Mouse (Mus musculus) forebrain, embryonic 11.5 days (tissue): ENCODE results near the gene Nob1. TPM values are rescaled to one million over a fixed set of nuclear protein-coding genes. Genes with fewer than 3 reads are reported as not detected.

Source experiments
- ATAC-seq: fragments of 200-750 bp; cut with Nextera tagmentation; replicated peaks from 2 replicates; pipeline ENCODE4 v1.8.0; 2017; ENCODE audit warnings: moderate TSS enrichment; ENCODE audit not compliant: low FRiP score
- DNase-seq: peaks from one replicate; pipeline ENCODE4 v3.0.0-alpha.2; 2017; ENCODE audit warnings: low spot score
- H3K27ac ChIP-seq: fragments of 300-500 bp; sonication (generic); 2 replicates; pipeline ENCODE4 v1.5.1; 2014; ENCODE audit warnings: low read depth, low read length
- H3K27me3 ChIP-seq: fragments of 300-500 bp; sonication (generic); 2 replicates; pipeline ENCODE4 v1.6.1; 2014; ENCODE audit warnings: mild to moderate bottlenecking, low read length, mixed read lengths; ENCODE audit not compliant: control insufficient read depth, insufficient read depth
- H3K36me3 ChIP-seq: fragments of 300-500 bp; sonication (generic); 2 replicates; pipeline ENCODE4 v1.6.1; 2014; ENCODE audit warnings: mild to moderate bottlenecking, low read length, moderate library complexity, mixed read lengths; ENCODE audit not compliant: control insufficient read depth, insufficient read depth
- H3K4me1 ChIP-seq: fragments of 300-500 bp; sonication (generic); replicated peaks from 2 replicates; pipeline ENCODE4 v1.6.1; 2014; ENCODE audit warnings: low read length, mixed read lengths; ENCODE audit not compliant: control insufficient read depth, insufficient read depth
- H3K4me2 ChIP-seq: fragments of 300-500 bp; sonication (generic); 2 replicates; pipeline ENCODE4 v1.6.1; 2014; ENCODE audit warnings: low read depth, mild to moderate bottlenecking, low read length, moderate library complexity, mixed read lengths; ENCODE audit not compliant: severe bottlenecking
- H3K4me3 ChIP-seq: fragments of 300-500 bp; sonication (generic); 2 replicates; pipeline ENCODE4 v1.5.1; 2014; ENCODE audit warnings: low read depth, low read length
- H3K9ac ChIP-seq: fragments of 300-500 bp; sonication (generic); 2 replicates; pipeline ENCODE4 v1.6.1; 2014; ENCODE audit warnings: low read length
- H3K9me3 ChIP-seq: fragments of 300-500 bp; sonication (generic); 2 replicates; pipeline ENCODE4 v1.6.1; 2016; ENCODE audit warnings: low read length, mixed read lengths; ENCODE audit not compliant: control insufficient read depth
- WGBS: fragments of 180-500 bp; shearing (Covaris S2); extraction: QIAGEN DNeasy Blood & Tissue Kit; methylation state at CpG from one replicate; pipeline ENCODE4 v1.1.7; 2014; 5-methylcytosine and 5-hydroxymethylcytosine counted together
- polyA plus RNA-seq: library from polyadenylated mRNA; unstranded; fragments of >200 nt; fragmentation: Nextera tagmentation; extraction: Ambion mirVana; gene quantifications from 2 replicates; pipeline ENCODE4 v1.2.1, GENCODE M21; 2014

The Nob1 gene
- 81.5 and 88.7 TPM in 2 replicates for polyA plus RNA-seq

GRCm38 (mm10) chr8:107424597-107425229 lies at the start of gene Nob1:
TSS of gene Nob1 (minus strand) at chr8:107425051.
- Histone ChIP-seq H3K4me3 (peak within 1 kb of the TSS; percentile 87), H3K36me3 (peaks cover 4% of the 10 kb centered on the region; the same call in 1 of the 2 replicates), H3K9me3 (no peaks in the 10 kb centered on the region), H3K27me3 (no peaks in the 10 kb centered on the region), H3K4me2 (peak within 1 kb of the TSS; percentile 56), H3K4me1 (peaks cover 6% of the 10 kb centered on the region; the same call in 1 of the 2 replicates), H3K9ac (peak within 1 kb of the TSS; percentile 92), H3K27ac (peak within 1 kb of the TSS; percentile 25; the same call in 1 of the 2 replicates)
- DNase-seq: peak; percentile 99
- peak; percentile 98 for ATAC-seq
- WGBS: under 1% methylated on average over 50 of the region's 50 CpGs

GRCm38 (mm10) chr8:107473369-107473768 lies 48.5 kb upstream of the Nob1 start:
- ATAC-seq (no peak), DNase-seq (no peak)
- Histone ChIP-seq H3K9me3 (no peaks in the 10 kb centered on the region), H3K9ac (no peak overlapping the region), H3K4me1 (no peaks in the 10 kb centered on the region), H3K4me3 (no peak overlapping the region), H3K36me3 (no peaks in the 10 kb centered on the region), H3K4me2 (no peak overlapping the region), H3K27me3 (no peaks in the 10 kb centered on the region), H3K27ac (no peak overlapping the region)
- 89% methylated on average over 4 of the region's 4 CpGs for WGBS

- 77% methylated on average over 10 of the region's 10 CpGs for WGBS
- Histone ChIP-seq H3K9me3 (no peaks in the 10 kb centered on the region), H3K4me1 (no peaks in the 10 kb centered on the region), H3K4me3 (no peak overlapping the region), H3K9ac (no peak overlapping the region), H3K27me3 (no peaks in the 10 kb centered on the region), H3K4me2 (no peak overlapping the region), H3K36me3 (no peaks in the 10 kb centered on the region), H3K27ac (no peak overlapping the region)
- DNase-seq (no peak), ATAC-seq (no peak)
Observed at GRCm38 (mm10) chr8:107472403-107473100, 47.7 kb upstream of the Nob1 start.

GRCm38 (mm10) chr8:107470302-107470701 lies 45.5 kb upstream of the Nob1 start:
- no peaks in the 10 kb centered on the region for H3K9me3 ChIP-seq
- H3K27me3 ChIP-seq: no peaks in the 10 kb centered on the region
- H3K4me3 ChIP-seq: no peak overlapping the region
- no peaks in the 10 kb centered on the region for H3K4me1 ChIP-seq
- H3K9ac ChIP-seq: no peak overlapping the region
- no peaks in the 10 kb centered on the region; the same call in 1 of the 2 replicates for H3K36me3 ChIP-seq
- no peak overlapping the region for H3K4me2 ChIP-seq
- no peak for ATAC-seq
- no peak overlapping the region for H3K27ac ChIP-seq
- 80% methylated on average over 5 of the region's 5 CpGs for WGBS
- DNase-seq: no peak

GRCm38 (mm10) chr8:107468811-107469302 lies 44.0 kb upstream of the Nob1 start:
- no peak overlapping the region; the same call in 1 of the 2 replicates for H3K9ac ChIP-seq
- no peak overlapping the region; the same call in 1 of the 2 replicates for H3K27ac ChIP-seq
- H3K27me3 ChIP-seq: no peaks in the 10 kb centered on the region
- H3K9me3 ChIP-seq: no peaks in the 10 kb centered on the region
- ATAC-seq (no peak), DNase-seq (no peak)
- no peak overlapping the region for H3K4me3 ChIP-seq
- WGBS: 63% methylated on average over 8 of the region's 8 CpGs
- no peak overlapping the region for H3K4me2 ChIP-seq
- no peaks in the 10 kb centered on the region for H3K4me1 ChIP-seq
- no peaks in the 10 kb centered on the region; the same call in 1 of the 2 replicates for H3K36me3 ChIP-seq

- DNase-seq: no peak
- no peaks in the 10 kb centered on the region for H3K27me3 ChIP-seq
- H3K4me3 ChIP-seq: no peak overlapping the region
- H3K4me2 ChIP-seq: no peak overlapping the region
- no peak overlapping the region for H3K9ac ChIP-seq
- ATAC-seq: no peak
- WGBS: 93% methylated on average over 5 of the region's 5 CpGs
- no peaks in the 10 kb centered on the region for H3K9me3 ChIP-seq
- H3K27ac ChIP-seq: no peak overlapping the region
- no peaks in the 10 kb centered on the region for H3K4me1 ChIP-seq
- H3K36me3 ChIP-seq: no peaks in the 10 kb centered on the region; the same call in 1 of the 2 replicates
Observed at GRCm38 (mm10) chr8:107466642-107467041, 41.8 kb upstream of the Nob1 start.

- H3K4me3 ChIP-seq: no peak overlapping the region
- ATAC-seq (no peak), DNase-seq (no peak)
- no peaks in the 10 kb centered on the region for H3K9me3 ChIP-seq
- no peaks in the 10 kb centered on the region for H3K27me3 ChIP-seq
- H3K36me3 ChIP-seq: no peaks in the 10 kb centered on the region; the same call in 1 of the 2 replicates
- no peak overlapping the region for H3K4me2 ChIP-seq
- whole genome bisulfite sequencing: 85% methylated on average over 3 of the region's 3 CpGs
- H3K27ac ChIP-seq: no peak overlapping the region
- H3K4me1 ChIP-seq: no peaks in the 10 kb centered on the region
- H3K9ac ChIP-seq: no peak overlapping the region
Observed at GRCm38 (mm10) chr8:107465332-107465990, 40.6 kb upstream of the Nob1 start.

- no peak overlapping the region for H3K27ac ChIP-seq
- ATAC-seq: no peak
- no peaks in the 10 kb centered on the region for H3K9me3 ChIP-seq
- no peak overlapping the region for H3K9ac ChIP-seq
- no peak for DNase-seq
- no peaks in the 10 kb centered on the region for H3K4me1 ChIP-seq
- H3K4me3 ChIP-seq: no peak overlapping the region
- H3K36me3 ChIP-seq: peaks cover 2% of the 10 kb centered on the region; the same call in 1 of the 2 replicates
- H3K27me3 ChIP-seq: no peaks in the 10 kb centered on the region
- 89% methylated on average over 5 of the region's 5 CpGs for WGBS
- no peak overlapping the region for H3K4me2 ChIP-seq
Observed at GRCm38 (mm10) chr8:107462423-107462822, 37.6 kb upstream of the Nob1 start.
